Mouse (Mus musculus) G1E (cell line): ENCODE data around the gene Elk1. TPM values are rescaled to one million over a fixed set of nuclear protein-coding genes. Genes with fewer than 3 reads are reported as not detected.

ENCODE experiments used
- ATAC-seq: 2 replicates; pipeline ENCODE4 v1.8.0; 2016; ENCODE audit warnings: mild to moderate bottlenecking; ENCODE audit not compliant: insufficient number of reproducible peaks, poor library complexity, low FRiP score, severe bottlenecking; ENCODE audit errors: extremely low read depth
- DNase-seq: peaks from one replicate; pipeline ENCODE4 v3.0.0; 2012; ENCODE audit warnings: low spot score
- H3K27me3 ChIP-seq: 2 replicates; pipeline ENCODE4 v1.6.1; 2012; ENCODE audit warnings: mild to moderate bottlenecking, low read length, inconsistent platforms; ENCODE audit not compliant: insufficient read depth
- H3K36me3 ChIP-seq: replicated peaks from 2 replicates; pipeline ENCODE3; 2012; ENCODE audit warnings: mild to moderate bottlenecking, inconsistent platforms
- H3K4me1 ChIP-seq: 2 replicates; pipeline ENCODE4 v1.6.1; 2012; ENCODE audit warnings: low read depth, low read length, inconsistent platforms, mixed read lengths; ENCODE audit not compliant: insufficient read depth
- H3K4me3 ChIP-seq: 2 replicates; pipeline ENCODE4 v1.5.1; 2012; ENCODE audit warnings: low read depth, mild to moderate bottlenecking, inconsistent platforms, low read length, moderate library complexity, mixed read lengths
- H3K9me3 ChIP-seq: replicated peaks from 2 replicates; pipeline ENCODE4 v1.6.1; 2012; ENCODE audit warnings: inconsistent platforms
- CTCF ChIP-seq: IDR thresholded peaks from 2 replicates; pipeline ENCODE4 v1.5.1; 2012; ENCODE audit warnings: low read depth, low read length, inconsistent platforms, mixed read lengths
- GATA1 ChIP-seq: IDR thresholded peaks from 2 replicates; pipeline ENCODE4 v1.6.1; 2012; ENCODE audit warnings: borderline replicate concordance, low read length, inconsistent platforms, mixed read lengths
- GATA2 ChIP-seq: IDR thresholded peaks from 2 replicates; pipeline ENCODE4 v1.6.1; 2012; ENCODE audit warnings: low read depth, low read length, inconsistent platforms, borderline replicate concordance
- POLR2AphosphoS5 ChIP-seq: IDR thresholded peaks from 2 replicates; pipeline ENCODE4 v1.6.1; 2012; ENCODE audit warnings: low read depth, low read length, inconsistent platforms; ENCODE audit not compliant: insufficient replicate concordance
- TAL1 ChIP-seq: conservative IDR thresholded peaks from 2 replicates; pipeline ENCODE4 v1.6.1; 2012; ENCODE audit warnings: low read depth, low read length, inconsistent platforms, mixed read lengths
- polyA plus RNA-seq: library from polyadenylated mRNA; stranded (reverse); fragments of >175 nt; gene quantifications from 2 replicates; pipeline ENCODE4 v1.2.3, GENCODE M21; 2012
- total RNA-seq, 2 experiments: library from RNA; stranded (forward) in 1 of 2; stranded (reverse) in 1 of 2; fragments of 200-1000 nt in 1 of 2; fragments of >200 nt in 1 of 2; fragmentation: Nextera tagmentation in 1 of 2; gene quantifications; 2 replicates each; pipeline ENCODE4 v1.2.3; 2014 to 2017

Gene Elk1
- total and polyA plus RNA-seq, 3 experiments: 7.0 to 19.3 (median 15.8) TPM

DNA sequence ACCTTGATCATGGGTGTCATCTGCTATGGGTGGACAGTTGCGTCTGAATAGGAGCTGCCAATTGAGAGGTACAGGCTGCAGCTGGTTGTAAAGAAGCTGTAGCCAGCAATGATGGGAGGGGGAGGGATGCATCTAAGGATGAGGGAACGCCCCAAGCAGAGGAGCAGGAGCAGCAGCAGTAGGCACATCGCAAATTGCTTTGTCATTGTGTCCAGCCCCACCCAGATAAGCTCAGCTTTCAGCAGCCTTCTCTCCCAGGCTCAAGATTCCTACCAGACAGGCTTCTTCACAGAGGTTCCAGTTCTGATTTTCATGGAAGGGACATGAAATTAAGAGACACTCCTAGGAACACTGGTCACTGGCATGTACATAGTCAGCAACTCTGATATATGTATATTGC lies 40.3 kb downstream of the Elk1 start:
- ATAC-seq (no peak), DNase-seq (no peak)
- no peaks in the 10 kb centered on the region for H3K9me3 ChIP-seq
- H3K36me3 ChIP-seq: no peaks in the 10 kb centered on the region
- no peak overlapping the region for H3K4me3 ChIP-seq
- TF ChIP-seq GATA1: no peak
- TF ChIP-seq GATA2: no peak
- TF ChIP-seq TAL1: no peak
- no peak for TF ChIP-seq CTCF
- TF ChIP-seq POLR2AphosphoS5: no peak
- H3K4me1 ChIP-seq: peaks cover 8% of the 10 kb centered on the region
- no peaks in the 10 kb centered on the region for H3K27me3 ChIP-seq

Other genes with a start within 250 kb of the Elk1 start
- 84.4 and 90.8 TPM in 2 replicates for gene Usp11, start 246.7 kb downstream of the Elk1 start, total RNA-seq (2014; fragmentation: Nextera tagmentation)
- gene Usp11, start 246.7 kb downstream of the Elk1 start, total RNA-seq (2017): 34.3 and 34.6 TPM in 2 replicates
- 16.7 and 18.8 TPM in 2 replicates for gene Usp11, start 246.7 kb downstream of the Elk1 start, polyA plus RNA-seq
- 173 and 189 TPM in 2 replicates for gene Araf, start 152.8 kb downstream of the Elk1 start, total RNA-seq (2014; fragmentation: Nextera tagmentation)
- 44.8 and 58.4 TPM in 2 replicates for gene Araf, start 152.8 kb downstream of the Elk1 start, total RNA-seq (2017)
- 17.8 and 56.9 TPM in 2 replicates for gene Araf, start 152.8 kb downstream of the Elk1 start, polyA plus RNA-seq
- gene Timp1, start 80.4 kb downstream of the Elk1 start, total RNA-seq (2014; fragmentation: Nextera tagmentation): not detected in 2 replicates
- 0.29 TPM in 1 of 2 replicates, not detected in the other for gene Timp1, start 80.4 kb downstream of the Elk1 start, total RNA-seq (2017)
- not detected in 2 replicates for gene Timp1, start 80.4 kb downstream of the Elk1 start, polyA plus RNA-seq
- not detected in 2 replicates for gene Syn1, start 29.6 kb downstream of the Elk1 start, total RNA-seq (2014; fragmentation: Nextera tagmentation)
- not detected in 2 replicates for gene Syn1, start 29.6 kb downstream of the Elk1 start, total RNA-seq (2017)
- not detected in 2 replicates for gene Syn1, start 29.6 kb downstream of the Elk1 start, polyA plus RNA-seq
- 6.2 and 10.1 TPM in 2 replicates for gene Cfp, start 19.1 kb downstream of the Elk1 start, total RNA-seq (2014; fragmentation: Nextera tagmentation)
- 9.5 and 12.1 TPM in 2 replicates for gene Cfp, start 19.1 kb downstream of the Elk1 start, total RNA-seq (2017)
- 4.9 and 5.9 TPM in 2 replicates for gene Cfp, start 19.1 kb downstream of the Elk1 start, polyA plus RNA-seq
- 24.0 and 27.2 TPM in 2 replicates for gene Uxt, start 11.4 kb upstream of the Elk1 start, total RNA-seq (2014; fragmentation: Nextera tagmentation)
- gene Uxt, start 11.4 kb upstream of the Elk1 start, total RNA-seq (2017): 33.3 and 36.4 TPM in 2 replicates
- 8.2 and 19.0 TPM in 2 replicates for gene Uxt, start 11.4 kb upstream of the Elk1 start, polyA plus RNA-seq
- gene Zfp182, start 111.7 kb upstream of the Elk1 start, total RNA-seq (2014; fragmentation: Nextera tagmentation): 28.3 and 30.1 TPM in 2 replicates
- gene Zfp182, start 111.7 kb upstream of the Elk1 start, total RNA-seq (2017): 18.8 and 20.1 TPM in 2 replicates
- 0.28 and 0.44 TPM in 2 replicates for gene Zfp182, start 111.7 kb upstream of the Elk1 start, polyA plus RNA-seq
- not detected in 2 replicates for gene Spaca5, start 117.8 kb upstream of the Elk1 start, total RNA-seq (2014; fragmentation: Nextera tagmentation)
- gene Spaca5, start 117.8 kb upstream of the Elk1 start, total RNA-seq (2017): not detected in 2 replicates
- gene Spaca5, start 117.8 kb upstream of the Elk1 start, polyA plus RNA-seq: not detected in 2 replicates
- gene Zfp300, start 138.9 kb upstream of the Elk1 start, total RNA-seq (2014; fragmentation: Nextera tagmentation): not detected in 2 replicates
- not detected in 2 replicates for gene Zfp300, start 138.9 kb upstream of the Elk1 start, total RNA-seq (2017)
- gene Zfp300, start 138.9 kb upstream of the Elk1 start, polyA plus RNA-seq: not detected in 2 replicates
- not detected in 2 replicates for gene Ssxa1, start 165.2 kb upstream of the Elk1 start, total RNA-seq (2014; fragmentation: Nextera tagmentation)
- gene Ssxa1, start 165.2 kb upstream of the Elk1 start, total RNA-seq (2017): not detected in 2 replicates
- gene Ssxa1, start 165.2 kb upstream of the Elk1 start, polyA plus RNA-seq: not detected in 2 replicates
- not detected in 2 replicates for gene Gm21876, start 225.0 kb upstream of the Elk1 start, total RNA-seq (2014; fragmentation: Nextera tagmentation)
- not detected in 2 replicates for gene Gm21876, start 225.0 kb upstream of the Elk1 start, total RNA-seq (2017)
- not detected in 2 replicates for gene Gm21876, start 225.0 kb upstream of the Elk1 start, polyA plus RNA-seq